Mouse (Mus musculus) cortical plate, adult 2 months (tissue): ENCODE measurements around the gene Cbx3.

Experiments used
- CTCF ChIP-seq: fragments of 200-500 bp; IDR thresholded peaks from 2 replicates; pipeline ENCODE4 v1.5.1; 2011; ENCODE audit warnings: mild to moderate bottlenecking, control low read depth, low read length; ENCODE audit not compliant: insufficient read depth; ENCODE audit errors: extremely low read depth
- POLR2A ChIP-seq: fragments of 200-500 bp; IDR thresholded peaks from 2 replicates; pipeline ENCODE4 v1.6.1; 2011; ENCODE audit warnings: mild to moderate bottlenecking, low read length, control low read depth; ENCODE audit not compliant: insufficient read depth; ENCODE audit errors: extremely low read depth

DNA sequence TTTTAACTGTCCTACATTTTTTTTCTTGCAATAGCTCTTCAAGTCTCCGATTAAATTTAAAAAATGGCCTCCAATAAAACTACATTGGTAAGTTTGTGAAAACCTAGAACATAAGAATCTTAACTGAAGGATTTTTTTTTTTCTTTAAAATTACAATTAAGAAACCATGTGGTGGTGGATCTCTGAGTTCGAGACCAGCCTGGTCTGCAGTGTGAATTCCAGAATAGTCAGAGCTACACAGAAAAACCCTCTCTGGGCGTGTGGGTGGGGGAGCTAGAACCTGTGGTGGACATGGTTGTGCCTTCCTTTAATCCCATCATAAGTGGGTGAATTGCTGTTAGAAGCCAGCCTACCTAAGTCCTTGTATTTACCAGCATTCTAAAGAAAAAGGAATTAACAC, 1.6 kb downstream of the Cbx3 start:
- TF ChIP-seq CTCF (no peak), POLR2A (no peak)
